Mouse (Mus musculus) CH12.LX (cell line): Measurements from ENCODE around the gene Mrgprh. TPM values are rescaled to one million over a fixed set of nuclear protein-coding genes. Genes with fewer than 3 reads are reported as not detected.

Experiments
- DNase-seq: peaks from one replicate; pipeline ENCODE4 v3.0.0-alpha.2; 2013; ENCODE audit errors: extremely low read depth
- H3K27ac ChIP-seq: 2 replicates; pipeline ENCODE4 v1.5.1; 2012; ENCODE audit warnings: low read depth, mild to moderate bottlenecking, control low read depth, moderate library complexity; ENCODE audit not compliant: insufficient read depth
- H3K27me3 ChIP-seq: replicated peaks from 2 replicates; pipeline ENCODE3; 2012; ENCODE audit warnings: inconsistent platforms
- H3K36me3 ChIP-seq, 2 experiments: replicated peaks in 1 of 2; 2 replicates each; pipeline versions ENCODE3 to v1.6.1; 2012; ENCODE audit warnings: inconsistent platforms in 1 of 2, low read length in 1 of 2, mild to moderate bottlenecking in 1 of 2, mixed read lengths in 1 of 2, moderate library complexity in 1 of 2; ENCODE audit not compliant: control insufficient read depth in 1 of 2, insufficient read depth in 1 of 2
- H3K4me1 ChIP-seq, 2 experiments: 2 replicates each; pipeline ENCODE4 v1.6.1; 2012; ENCODE audit warnings: inconsistent platforms in 1 of 2, moderate library complexity in 1 of 2; ENCODE audit not compliant: insufficient read depth in 2 of 2, control insufficient read depth in 1 of 2
- H3K4me2 ChIP-seq: 2 replicates; pipeline ENCODE4 v1.6.1; 2012; ENCODE audit warnings: low read depth, mild to moderate bottlenecking, control low read depth; ENCODE audit not compliant: poor library complexity, insufficient read depth, severe bottlenecking
- H3K4me3 ChIP-seq, 3 experiments: fragments of 150-350 bp in 1 of 3; sonication (generic) in 1 of 3; replicated peaks in 1 of 3; 2 replicates each; pipeline versions ENCODE3 to v1.5.1; 2011 to 2012; ENCODE audit warnings: low read depth in 2 of 3, low read length in 2 of 3, mild to moderate bottlenecking in 2 of 3, moderate library complexity in 2 of 3, control low read depth in 1 of 3, improper control_type of control experiment in 1 of 3, inconsistent platforms in 1 of 3, mixed read lengths in 1 of 3; ENCODE audit not compliant: poor library complexity in 1 of 3
- H3K79me2 ChIP-seq: replicated peaks from 2 replicates; pipeline ENCODE4 v1.6.1; 2012; ENCODE audit warnings: mild to moderate bottlenecking, moderate library complexity; ENCODE audit not compliant: control insufficient read depth, poor library complexity, insufficient read depth, severe bottlenecking; ENCODE audit errors: extremely low read depth
- H3K9ac ChIP-seq: 2 replicates; pipeline ENCODE4 v1.6.1; 2012; ENCODE audit warnings: low read depth, mild to moderate bottlenecking, control low read depth, moderate library complexity; ENCODE audit not compliant: insufficient read depth
- H3K9me3 ChIP-seq: replicated peaks from 2 replicates; pipeline ENCODE3; 2012; ENCODE audit warnings: low read length, inconsistent platforms, mixed read lengths
- BHLHE40 ChIP-seq: IDR thresholded peaks from 2 replicates; pipeline ENCODE4 v1.6.1; 2011; ENCODE audit warnings: mild to moderate bottlenecking, low read depth, low read length, improper control_type of control experiment
- CHD1 ChIP-seq: IDR thresholded peaks from 2 replicates; pipeline ENCODE4 v1.6.1; 2012; ENCODE audit warnings: low read depth, low read length, improper control_type of control experiment, inconsistent platforms
- CHD2 ChIP-seq: IDR thresholded peaks from 2 replicates; pipeline ENCODE4 v1.6.1; 2011; ENCODE audit warnings: low read length, improper control_type of control experiment
- E2F4 ChIP-seq: IDR thresholded peaks from 2 replicates; pipeline ENCODE4 v1.6.1; 2011; ENCODE audit warnings: low read depth, low read length, improper control_type of control experiment; ENCODE audit not compliant: insufficient replicate concordance
- EP300 ChIP-seq: IDR thresholded peaks from 2 replicates; pipeline ENCODE4 v1.6.1; 2011; ENCODE audit warnings: low read length, improper control_type of control experiment
- GABPA ChIP-seq: IDR thresholded peaks from 2 replicates; pipeline ENCODE4 v1.6.1; 2012; ENCODE audit warnings: low read depth, low read length, improper control_type of control experiment, inconsistent platforms; ENCODE audit not compliant: insufficient replicate concordance
- HCFC1 ChIP-seq: IDR thresholded peaks from 2 replicates; pipeline ENCODE4 v1.6.1; 2012; ENCODE audit warnings: low read depth, mild to moderate bottlenecking, inconsistent platforms, low read length, improper control_type of control experiment
- JUND ChIP-seq: conservative IDR thresholded peaks from 2 replicates; pipeline ENCODE4 v1.6.1; 2011; ENCODE audit warnings: low read depth, low read length, improper control_type of control experiment
- KAT2A ChIP-seq: IDR thresholded peaks from 2 replicates; pipeline ENCODE4 v1.6.1; 2012; ENCODE audit warnings: low read length, improper control_type of control experiment, inconsistent platforms; ENCODE audit not compliant: insufficient replicate concordance
- MAFK ChIP-seq: IDR thresholded peaks from 2 replicates; pipeline ENCODE4 v1.6.1; 2011; ENCODE audit warnings: low read length, improper control_type of control experiment; ENCODE audit not compliant: insufficient replicate concordance
- MAX ChIP-seq: IDR thresholded peaks from 2 replicates; pipeline ENCODE4 v1.6.1; 2011; ENCODE audit warnings: low read length, improper control_type of control experiment
- MAZ ChIP-seq: IDR thresholded peaks from 2 replicates; pipeline ENCODE4 v1.6.1; 2012; ENCODE audit warnings: low read depth, mild to moderate bottlenecking, inconsistent platforms, low read length, improper control_type of control experiment, moderate library complexity
- MYC ChIP-seq: IDR thresholded peaks from 2 replicates; pipeline ENCODE4 v1.6.1; 2011; ENCODE audit warnings: low read depth, mild to moderate bottlenecking, improper control_type of control experiment, low read length
- NELFE ChIP-seq: IDR thresholded peaks from 2 replicates; pipeline ENCODE4 v1.6.1; 2011; ENCODE audit warnings: low read depth, low read length, improper control_type of control experiment
- PAX5 ChIP-seq: IDR thresholded peaks from 2 replicates; pipeline ENCODE4 v1.6.1; 2012; ENCODE audit warnings: low read length, inconsistent platforms, mixed read lengths
- POLR2AphosphoS2 ChIP-seq: IDR thresholded peaks from 2 replicates; pipeline ENCODE4 v1.6.1; 2011; ENCODE audit warnings: low read depth, low read length, improper control_type of control experiment
- RAD21 ChIP-seq: IDR thresholded peaks from 2 replicates; pipeline ENCODE4 v1.6.1; 2011; ENCODE audit warnings: low read depth, mild to moderate bottlenecking, low read length, improper control_type of control experiment, moderate library complexity
- RCOR1 ChIP-seq: conservative IDR thresholded peaks from 2 replicates; pipeline ENCODE4 v1.6.1; 2012; ENCODE audit warnings: low read depth, mild to moderate bottlenecking, inconsistent platforms, low read length, improper control_type of control experiment
- SMC3 ChIP-seq: IDR thresholded peaks from 2 replicates; pipeline ENCODE4 v1.6.1; 2011; ENCODE audit warnings: low read depth, low read length, improper control_type of control experiment
- UBTF ChIP-seq: IDR thresholded peaks from 2 replicates; pipeline ENCODE4 v1.6.1; 2012; ENCODE audit warnings: low read depth, mild to moderate bottlenecking, inconsistent platforms, low read length, improper control_type of control experiment, moderate library complexity
- USF2 ChIP-seq: conservative IDR thresholded peaks from 2 replicates; pipeline ENCODE4 v1.6.1; 2011; ENCODE audit warnings: low read depth, low read length, improper control_type of control experiment
- ZC3H11A ChIP-seq: IDR thresholded peaks from 2 replicates; pipeline ENCODE4 v1.6.1; 2012; ENCODE audit warnings: low read depth, mild to moderate bottlenecking, inconsistent platforms, low read length, improper control_type of control experiment
- ZMIZ1 ChIP-seq: IDR thresholded peaks from 2 replicates; pipeline ENCODE4 v1.6.1; 2012; ENCODE audit warnings: low read depth, mild to moderate bottlenecking, inconsistent platforms, low read length, improper control_type of control experiment
- dilution Hi-C: fragments of 300-500 bp; cut with MboI; formaldehyde crosslinking; loops from 2 replicates; pipeline ENCODE4 v1.14.3; 2020; ENCODE audit warnings: low sequenced_read_pairs; ENCODE audit not compliant: extremely low pct_unique_long_range_greater_than_20kb, extremely low pct_ligation_motif_present
- in situ Hi-C: fragments of 300-500 bp; cut with MboI; formaldehyde crosslinking; loops from 3 replicates; pipeline ENCODE4 v1.14.3; 2019; ENCODE audit warnings: low sequenced_read_pairs, low pct_ligation_motif_present, low pct_unique_long_range_greater_than_20kb, mixed read lengths
- polyA plus RNA-seq: library from polyadenylated mRNA; unstranded; fragments of >175 nt; gene quantifications from 2 replicates; pipeline ENCODE4 v1.2.1, GENCODE M21; 2012; ENCODE audit warnings: low read depth; ENCODE audit not compliant: insufficient read length
- total RNA-seq, 2 experiments: library from RNA; depleted of rRNA; stranded (reverse); fragments of 300-350 nt in 1 of 2; fragments of >200 nt in 1 of 2; gene quantifications; 2 replicates each; pipeline ENCODE4 v1.2.3; 2012 to 2014

Mrgprh gene
- total and polyA plus RNA-seq, 3 experiments: not detected

GRCm38 (mm10) chr17:12904349-12904748 lies 28.5 kb downstream of the Mrgprh start:
- H3K36me3 ChIP-seq: peaks cover 22 to 62% of the 10 kb centered on the region in 2 experiments
- no peaks in the 10 kb centered on the region for H3K79me2 ChIP-seq
- DNase-seq: no peak
- H3K4me3 ChIP-seq: no peak overlapping the region
- H3K9ac ChIP-seq: no peak overlapping the region
- peaks cover 0 to 11% of the 10 kb centered on the region in 2 experiments; a peak in 2 of 4 replicates for H3K4me1 ChIP-seq
- dilution Hi-C loops (no loop called here), in situ Hi-C loops (no loop called here)
- H3K4me2 ChIP-seq: no peak overlapping the region
- H3K27me3 ChIP-seq: no peaks in the 10 kb centered on the region
- no peak overlapping the region for H3K27ac ChIP-seq
- TF ChIP-seq MAX: no peak
- TF ChIP-seq CHD2: no peak
- TF ChIP-seq RAD21: no peak
- no peak for TF ChIP-seq GABPA
- TF ChIP-seq MAZ: no peak
- no peak for TF ChIP-seq MYC
- TF ChIP-seq NELFE: no peak
- no peak for TF ChIP-seq HCFC1
- no peak for TF ChIP-seq USF2
- TF ChIP-seq ZC3H11A: no peak
- TF ChIP-seq CHD1: no peak
- TF ChIP-seq MAFK: no peak
- no peaks in the 10 kb centered on the region for H3K9me3 ChIP-seq

GRCm38 (mm10) chr17:12905810-12906209 lies 30.0 kb downstream of the Mrgprh start:
- TF ChIP-seq POLR2AphosphoS2 (no peak), MAZ (no peak), ZMIZ1 (no peak), ZC3H11A (no peak), E2F4 (no peak), BHLHE40 (no peak), GABPA (no peak), SMC3 (no peak), RCOR1 (no peak), PAX5 (no peak), MYC (no peak), JUND (no peak), EP300 (no peak), CHD2 (no peak), KAT2A (no peak), UBTF (no peak)
- Histone ChIP-seq H3K27ac (no peak overlapping the region), H3K27me3 (no peaks in the 10 kb centered on the region), H3K9me3 (no peaks in the 10 kb centered on the region), H3K79me2 (no peaks in the 10 kb centered on the region), H3K4me2 (no peak overlapping the region), H3K36me3 (peaks cover 20 to 62% of the 10 kb centered on the region in 2 experiments), H3K9ac (no peak overlapping the region), H3K4me3 (no peak overlapping the region), H3K4me1 (peaks cover 0 to 11% of the 10 kb centered on the region in 2 experiments; a peak in 2 of 4 replicates)
- in situ Hi-C loops (no loop called here), dilution Hi-C loops (no loop called here)
- no peak for DNase-seq
